Mouse (Mus musculus): ENCODE results near the gene Hmgcl.

GRCm38 (mm10) chr4:135981524-135982063 is 35.3 kb downstream of the Hmgcl start:
- TF ChIP-seq CTCF (IDR thresholded peaks at IDR 0.05; ENCODE audit: extremely low read depth, insufficient read length, insufficient replicate concordance, low read depth, low read length): no peak
- no peak for TF ChIP-seq POLR2A (IDR thresholded peaks at IDR 0.05; ENCODE audit: low read depth, low read length)
